Mouse (Mus musculus): ENCODE measurements around the gene Pitpnc1. TPM values are rescaled to one million over a fixed set of nuclear protein-coding genes. Genes with fewer than 3 reads are reported as not detected.

Pitpnc1 gene
- polyA plus RNA-seq, 1 experiment from 2014 or later: 16.2 TPM

DNA sequence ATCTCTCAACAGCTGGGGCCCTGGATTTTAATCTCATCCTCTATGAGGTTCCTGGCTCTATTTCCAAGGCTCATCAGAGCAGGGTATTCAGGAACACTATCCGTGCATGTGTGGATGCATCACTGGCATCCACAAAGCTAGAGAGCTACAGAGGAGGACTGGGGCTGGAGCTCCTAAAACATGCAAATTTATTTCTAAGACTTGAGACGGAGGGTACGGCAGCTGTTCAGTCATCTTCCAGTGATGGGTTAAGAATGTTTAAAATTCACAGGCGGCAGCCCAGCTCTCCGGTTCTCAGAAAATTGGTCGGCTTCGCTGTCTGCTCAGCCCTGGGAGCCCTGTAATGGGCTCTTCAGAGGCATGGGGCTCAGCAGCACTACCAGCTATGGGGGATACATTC lies 97.8 kb downstream of the Pitpnc1 start:
- 58% methylated on average over 7 of the region's 7 CpGs for WGBS
- Histone ChIP-seq H3K4me1 (ENCODE audit: insufficient read depth) (0 out of 2 replicates have a peak, but pooled peaks cover 2% of the 10 kb centered on the region), H3K4me2 (no peak overlapping the region), H3K36me3 (ENCODE audit: insufficient read depth) (no peaks in the 10 kb centered on the region), H3K27ac (ENCODE audit: low read depth) (no peak overlapping the region), H3K9ac (no peak overlapping the region), H3K4me3 (ENCODE audit: low read depth, low read length) (no peak overlapping the region), H3K9me3 (ENCODE audit: low read depth, low read length) (no peaks in the 10 kb centered on the region), H3K27me3 (ENCODE audit: insufficient read depth, low read length) (no peaks in the 10 kb centered on the region)
- ATAC-seq (ENCODE audit: insufficient read depth): no peak
- DNase-seq: no peak
- TF ChIP-seq CTCF (IDR thresholded peaks at IDR 0.05; ENCODE audit: low read depth): no peak

DNA sequence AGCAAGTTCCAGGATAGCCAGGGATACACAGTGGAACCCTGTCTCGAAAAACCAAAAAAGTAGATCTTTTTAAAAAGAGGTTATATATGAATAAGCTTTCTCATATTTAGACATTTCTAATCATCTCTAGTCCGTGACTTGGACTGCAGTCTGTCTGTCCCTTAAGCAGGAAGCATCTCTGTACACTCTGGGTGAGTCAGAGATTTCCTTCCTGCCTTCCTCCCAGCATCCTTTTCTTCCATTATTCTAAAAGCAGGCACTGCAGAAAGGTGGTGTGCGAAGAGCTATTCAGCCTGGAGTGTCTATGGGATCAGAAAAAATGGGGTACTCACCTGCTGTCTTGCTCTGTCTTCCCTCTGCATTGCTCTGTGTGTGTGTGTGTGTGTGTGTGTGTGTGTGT lies 100.0 kb downstream of the Pitpnc1 start:
- TF ChIP-seq CTCF (IDR thresholded peaks at IDR 0.05; ENCODE audit: low read depth): no peak
- no peaks in the 10 kb centered on the region for H3K36me3 ChIP-seq (ENCODE audit: insufficient read depth)
- 81% methylated on average over 3 of the region's 3 CpGs for WGBS
- no peak overlapping the region for H3K27ac ChIP-seq (ENCODE audit: low read depth)
- no peaks in the 10 kb centered on the region for H3K27me3 ChIP-seq (ENCODE audit: insufficient read depth, low read length)
- no peak overlapping the region for H3K4me3 ChIP-seq (ENCODE audit: low read depth, low read length)
- no peak overlapping the region for H3K9ac ChIP-seq
- H3K9me3 ChIP-seq (ENCODE audit: low read depth, low read length): no peaks in the 10 kb centered on the region
- no peak for ATAC-seq (ENCODE audit: insufficient read depth)
- no peak overlapping the region for H3K4me2 ChIP-seq
- no peaks in the 10 kb centered on the region for H3K4me1 ChIP-seq (ENCODE audit: insufficient read depth)
- no peak for DNase-seq

DNA sequence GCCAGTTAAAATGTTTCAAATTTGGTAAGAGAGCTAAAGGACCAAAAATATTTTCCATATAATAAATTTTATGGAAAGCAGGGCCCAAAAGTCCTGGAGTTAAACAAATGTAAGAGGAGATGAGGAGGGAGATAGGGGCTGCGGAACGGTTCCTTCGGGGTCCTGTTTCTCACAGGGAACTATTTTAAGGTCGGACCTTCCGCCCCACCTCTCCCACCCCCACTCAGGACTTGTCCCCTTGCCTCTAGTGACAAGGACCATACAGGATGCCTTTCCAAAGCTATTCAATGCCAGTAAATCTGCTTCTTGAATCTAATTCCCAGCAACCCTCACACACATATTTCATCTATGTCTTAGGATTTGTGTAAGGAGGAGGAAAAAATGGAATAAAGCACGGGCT lies 100.8 kb downstream of the Pitpnc1 start:
- Histone ChIP-seq H3K36me3 (ENCODE audit: insufficient read depth) (no peaks in the 10 kb centered on the region), H3K27ac (ENCODE audit: low read depth) (no peak overlapping the region), H3K4me1 (ENCODE audit: insufficient read depth) (no peaks in the 10 kb centered on the region), H3K9ac (no peak overlapping the region), H3K9me3 (ENCODE audit: low read depth, low read length) (no peaks in the 10 kb centered on the region), H3K4me2 (no peak overlapping the region), H3K27me3 (ENCODE audit: insufficient read depth, low read length) (no peaks in the 10 kb centered on the region), H3K4me3 (ENCODE audit: low read depth, low read length) (no peak overlapping the region)
- no peak for TF ChIP-seq CTCF (IDR thresholded peaks at IDR 0.05; ENCODE audit: low read depth)
- ATAC-seq (ENCODE audit: insufficient read depth): no peak
- 91% methylated on average over 6 of the region's 6 CpGs for WGBS
- no peak for DNase-seq

DNA sequence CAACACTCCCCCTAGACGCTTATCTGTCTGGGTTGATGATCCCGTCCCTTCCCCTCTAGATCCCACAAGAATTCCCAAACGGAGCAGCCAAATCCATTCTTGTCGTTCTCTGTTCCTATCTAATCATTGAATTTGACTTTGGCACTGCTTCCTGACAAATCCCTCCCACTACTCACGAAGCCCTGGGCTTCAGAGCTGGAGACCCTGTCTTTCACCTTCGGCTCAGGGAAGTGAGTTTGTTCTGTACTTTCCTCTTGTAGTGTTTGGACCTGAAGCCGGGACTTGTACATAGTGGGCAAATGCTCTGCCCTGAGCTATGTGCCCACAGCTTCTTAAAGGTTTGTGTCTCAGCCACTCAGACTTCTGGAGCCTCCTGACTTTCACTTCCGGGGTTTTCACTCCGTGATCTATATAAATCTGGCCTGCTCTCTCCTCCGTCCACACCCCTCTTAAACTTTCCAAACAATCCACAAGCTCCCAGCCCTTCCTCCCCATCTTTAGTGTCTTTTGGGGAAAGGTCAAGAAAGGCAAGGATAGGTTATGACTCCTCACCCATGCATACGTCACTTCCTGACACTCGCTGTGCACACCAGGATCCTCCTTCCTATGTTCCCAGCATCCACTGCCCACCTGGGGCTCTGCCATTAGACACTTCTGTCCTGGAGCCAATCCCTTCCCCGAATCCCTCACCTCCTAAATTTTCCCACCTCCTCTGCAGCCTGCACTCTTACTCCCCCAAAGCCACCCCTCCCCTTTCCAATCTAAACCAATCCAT lies 104.4 kb downstream of the Pitpnc1 start:
- no peak overlapping the region for H3K27ac ChIP-seq (ENCODE audit: low read depth)
- H3K4me2 ChIP-seq: peak overlapping the region; percentile 8; the same call in 1 of the 2 replicates
- WGBS: 49% methylated on average over 13 of the region's 13 CpGs

DNA sequence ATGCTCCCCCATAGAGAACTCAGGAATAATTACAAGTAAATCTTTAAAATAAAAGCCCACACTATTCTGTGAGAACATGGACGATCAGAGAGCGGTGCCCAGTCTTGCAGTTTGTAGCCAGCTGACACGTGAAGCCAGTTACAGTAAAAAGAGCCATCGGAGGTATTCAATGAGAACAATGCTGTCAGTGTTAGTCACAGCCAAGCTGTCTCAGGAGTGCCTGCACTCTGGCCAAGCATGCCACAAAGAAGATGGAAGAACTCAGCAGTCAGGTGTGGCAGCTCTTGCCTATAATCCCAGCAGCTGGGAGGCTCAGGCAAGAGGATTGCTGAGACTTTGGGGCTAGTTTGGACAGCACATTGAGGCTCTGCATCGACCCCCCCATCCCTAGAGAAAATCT lies 111.8 kb downstream of the Pitpnc1 start:
- no peak overlapping the region for H3K9ac ChIP-seq
- no peak for TF ChIP-seq CTCF (IDR thresholded peaks at IDR 0.05; ENCODE audit: low read depth)
- 63% methylated on average over 5 of the region's 5 CpGs for WGBS
- 0 out of 2 replicates have a peak, but pooled peaks have one; percentile 28 for ATAC-seq (ENCODE audit: insufficient read depth)
- H3K4me3 ChIP-seq (ENCODE audit: low read depth, low read length): no peak overlapping the region
- H3K27ac ChIP-seq (ENCODE audit: low read depth): peak overlapping the region; percentile 0; the same call in 1 of the 2 replicates
- H3K36me3 ChIP-seq (ENCODE audit: insufficient read depth): no peaks in the 10 kb centered on the region
- no peaks in the 10 kb centered on the region for H3K9me3 ChIP-seq (ENCODE audit: low read depth, low read length)
- DNase-seq: peak; percentile 32
- no peaks in the 10 kb centered on the region for H3K27me3 ChIP-seq (ENCODE audit: insufficient read depth, low read length)
- 0 out of 2 replicates have a peak, but pooled peaks cover 5% of the 10 kb centered on the region for H3K4me1 ChIP-seq (ENCODE audit: insufficient read depth)
- H3K4me2 ChIP-seq: no peak overlapping the region

More for the DNA sequence above, 104.4 kb downstream of the Pitpnc1 start:
- H3K9ac ChIP-seq: no peak overlapping the region
- no peak for TF ChIP-seq CTCF (IDR thresholded peaks at IDR 0.05; ENCODE audit: low read depth)
- H3K36me3 ChIP-seq (ENCODE audit: insufficient read depth): no peaks in the 10 kb centered on the region
- no peak overlapping the region for H3K4me3 ChIP-seq (ENCODE audit: low read depth, low read length)
- H3K4me1 ChIP-seq (ENCODE audit: insufficient read depth): no peaks in the 10 kb centered on the region
- H3K27me3 ChIP-seq (ENCODE audit: insufficient read depth, low read length): no peaks in the 10 kb centered on the region
- ATAC-seq (ENCODE audit: insufficient read depth) (no peak), DNase-seq (no peak)
- no peaks in the 10 kb centered on the region for H3K9me3 ChIP-seq (ENCODE audit: low read depth, low read length)

DNA sequence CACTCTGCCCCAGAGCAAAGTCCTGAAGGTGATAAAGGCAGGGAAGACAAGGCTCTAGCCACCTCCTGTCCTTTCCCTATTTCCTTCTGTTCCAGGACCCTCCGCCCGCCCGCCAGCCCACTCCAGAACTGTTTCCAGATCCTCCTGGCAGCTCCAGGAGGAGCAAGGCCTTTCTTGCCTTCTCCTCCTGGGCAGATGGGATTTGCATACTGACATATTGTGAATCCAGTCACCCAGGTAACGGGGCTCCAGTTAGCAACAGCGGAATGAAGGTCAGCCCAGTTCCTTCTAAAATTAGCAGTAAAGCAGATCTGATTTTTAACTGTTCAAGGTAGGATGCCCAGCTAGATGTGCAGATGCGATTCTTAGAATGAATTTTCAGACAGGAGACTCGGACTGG lies 114.3 kb downstream of the Pitpnc1 start:
- H3K9me3 ChIP-seq (ENCODE audit: low read depth, low read length): no peaks in the 10 kb centered on the region
- no peak overlapping the region for H3K27ac ChIP-seq (ENCODE audit: low read depth)
- no peak for DNase-seq
- no peak overlapping the region for H3K4me2 ChIP-seq
- H3K27me3 ChIP-seq (ENCODE audit: insufficient read depth, low read length): no peaks in the 10 kb centered on the region
- no peak overlapping the region for H3K9ac ChIP-seq
- WGBS: 84% methylated on average over 7 of the region's 7 CpGs
- no peaks in the 10 kb centered on the region for H3K36me3 ChIP-seq (ENCODE audit: insufficient read depth)
- no peak overlapping the region for H3K4me3 ChIP-seq (ENCODE audit: low read depth, low read length)
- TF ChIP-seq CTCF (IDR thresholded peaks at IDR 0.05; ENCODE audit: low read depth): no peak
- 0 out of 2 replicates have a peak, but pooled peaks cover 5% of the 10 kb centered on the region for H3K4me1 ChIP-seq (ENCODE audit: insufficient read depth)
- ATAC-seq (ENCODE audit: insufficient read depth): no peak

DNA sequence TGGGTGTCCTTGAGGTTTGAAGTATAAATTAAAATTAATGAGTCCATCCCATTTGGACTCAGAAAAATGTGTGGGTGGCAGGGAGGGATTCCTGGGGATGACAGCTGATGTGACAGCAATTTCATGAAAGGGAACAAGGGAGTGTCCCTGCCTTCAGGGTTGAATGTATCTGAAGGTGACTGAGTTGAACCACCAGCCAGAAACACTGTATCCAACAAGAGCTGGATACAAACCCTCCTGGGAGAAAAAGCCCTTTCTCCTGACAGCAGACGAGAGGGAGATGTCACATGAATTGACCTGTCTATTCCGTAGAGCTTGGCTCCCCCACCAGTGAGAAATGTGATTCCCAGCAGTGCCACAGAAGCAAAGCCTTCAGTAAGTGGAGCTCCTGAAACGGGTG lies 115.0 kb downstream of the Pitpnc1 start:
- 50% methylated on average over 3 of the region's 3 CpGs for WGBS
- no peak overlapping the region for H3K9ac ChIP-seq
- H3K27me3 ChIP-seq (ENCODE audit: insufficient read depth, low read length): no peaks in the 10 kb centered on the region
- DNase-seq (no peak), ATAC-seq (ENCODE audit: insufficient read depth) (no peak)
- H3K4me1 ChIP-seq (ENCODE audit: insufficient read depth): 0 out of 2 replicates have a peak, but pooled peaks cover 5% of the 10 kb centered on the region
- TF ChIP-seq CTCF (IDR thresholded peaks at IDR 0.05; ENCODE audit: low read depth): no peak
- H3K36me3 ChIP-seq (ENCODE audit: insufficient read depth): no peaks in the 10 kb centered on the region
- H3K9me3 ChIP-seq (ENCODE audit: low read depth, low read length): no peaks in the 10 kb centered on the region
- no peak overlapping the region for H3K4me3 ChIP-seq (ENCODE audit: low read depth, low read length)
- no peak overlapping the region for H3K4me2 ChIP-seq
- H3K27ac ChIP-seq (ENCODE audit: low read depth): no peak overlapping the region

Measured in lung, embryonic 14.5 days (tissue).